Comparison of ENCODE assay signal across 13 mouse cellular contexts in the genomic region with DNA sequence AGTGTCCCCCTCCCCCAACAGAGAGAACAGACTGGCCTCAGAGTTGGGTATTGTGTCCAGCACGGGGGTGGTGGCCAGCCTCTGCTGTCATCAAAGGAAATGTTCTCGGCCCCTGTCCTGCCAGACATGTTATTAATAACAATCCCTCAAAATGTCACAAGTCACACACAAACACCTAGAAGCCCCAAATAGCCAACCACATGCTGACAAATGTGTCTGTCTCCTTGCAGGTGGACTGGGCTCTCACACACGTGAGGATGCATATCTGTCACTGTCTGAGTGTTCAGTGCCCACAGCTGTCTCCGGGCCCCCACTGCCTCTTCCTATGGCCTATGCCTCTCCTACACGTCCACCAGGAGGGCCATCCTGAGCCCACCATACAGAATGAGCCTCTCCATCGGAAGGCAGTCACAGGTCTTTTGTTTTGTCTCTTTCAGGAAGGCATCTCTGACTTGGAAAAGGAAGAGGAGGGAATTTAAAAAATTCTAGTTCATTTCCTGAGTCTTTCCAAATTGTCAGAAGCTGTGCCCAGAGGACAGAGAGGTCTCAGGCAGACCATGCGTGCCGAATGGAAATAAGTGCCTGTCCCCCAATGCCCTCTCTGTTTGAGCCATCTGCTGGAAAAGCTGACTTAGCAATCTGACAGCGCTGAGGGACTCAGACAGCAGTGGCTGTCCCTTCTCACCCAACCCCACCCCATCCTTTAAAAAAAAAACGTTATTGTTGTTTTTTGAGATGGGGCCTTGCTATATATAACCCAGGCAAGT. TPM values are rescaled to one million over a fixed set of nuclear protein-coding genes. Genes with fewer than 3 reads are reported as not detected.
DNase-seq lines count a peak whose midpoint lies in the region; ATAC-seq lines count a peak whose summit lies in the region.
"Had no signal": no experiment of that assay in that cellular context is flagged by ENCODE, and none has a peak within 500 bp of the region (broad histone marks: within the 10 kb centered on the region; RNA-seq: fewer than 3 reads in every experiment).

No protein-coding gene starts in this region.

- no peak overlapping the region for H3K27ac ChIP-seq in liver, embryonic 15.5 days (replicated peaks)
- H3K27ac ChIP-seq in liver, embryonic 12.5 days = no peak overlapping the region
- H3K27ac ChIP-seq in heart, embryonic 10.5 days = 0 out of 2 replicates have a peak overlapping the region, but pooled peaks have one; percentile 64
- H3K27ac ChIP-seq: midbrain, embryonic 12.5 days; neural tube, embryonic 12.5 days had no signal

- H3K4me2 ChIP-seq in liver, embryonic 15.5 days = no peak overlapping the region
- no peak overlapping the region for H3K4me2 ChIP-seq in liver, embryonic 12.5 days
- H3K4me2 ChIP-seq: limb, embryonic 15.5 days; midbrain, embryonic 12.5 days; neural tube, embryonic 12.5 days had no signal

- no peaks in the 10 kb centered on the region for H3K27me3 ChIP-seq in liver, embryonic 15.5 days
- no peaks in the 10 kb centered on the region for H3K27me3 ChIP-seq in liver, embryonic 12.5 days (replicated peaks)
- H3K27me3 ChIP-seq in heart, embryonic 10.5 days (ENCODE audit: insufficient read depth, poor library complexity, severe bottlenecking) = no peaks in the 10 kb centered on the region
- H3K27me3 ChIP-seq: limb, embryonic 15.5 days; neural tube, embryonic 12.5 days had no signal

- 0 out of 2 replicates have a peak, but pooled peaks cover 4% of the 10 kb centered on the region for H3K4me1 ChIP-seq in liver, embryonic 15.5 days (replicated peaks)
- H3K4me1 ChIP-seq in liver, embryonic 12.5 days = peaks cover 13% of the 10 kb centered on the region
- peaks cover 49% of the 10 kb centered on the region for H3K4me1 ChIP-seq in heart, embryonic 10.5 days

- H3K9ac ChIP-seq in liver, embryonic 15.5 days = no peak overlapping the region
- no peak overlapping the region for H3K9ac ChIP-seq in liver, embryonic 12.5 days
- H3K9ac ChIP-seq: limb, embryonic 15.5 days; midbrain, embryonic 12.5 days; neural tube, embryonic 12.5 days had no signal

- DNase-seq in gastrocnemius, postnatal 25 days = peak; percentile 51
- DNase-seq in gastrocnemius, postnatal 10 days = no peak
- DNase-seq in heart, embryonic 10.5 days (ENCODE audit: low spot score) = no peak
- peak; percentile 43 to 81 for DNase-seq in kidney, postnatal 25 days
- DNase-seq: cerebellum, adult 2 months; retina, postnatal 1 day had no signal

- WGBS in liver, embryonic 15.5 days (ENCODE audit: insufficient replicate concordance) = 39% methylated on average over 10 of the region's 10 CpGs
- WGBS in liver, embryonic 12.5 days (ENCODE audit: insufficient replicate concordance) = 46% methylated on average over 10 of the region's 10 CpGs
- WGBS in heart, embryonic 10.5 days = 42% methylated on average over 10 of the region's 10 CpGs

- H3K9me3 ChIP-seq in liver, embryonic 15.5 days (replicated peaks) = no peaks in the 10 kb centered on the region
- no peaks in the 10 kb centered on the region for H3K9me3 ChIP-seq in liver, embryonic 12.5 days (replicated peaks)
- H3K9me3 ChIP-seq in heart, embryonic 10.5 days = no peaks in the 10 kb centered on the region
- H3K9me3 ChIP-seq: limb, embryonic 15.5 days; midbrain, embryonic 12.5 days; neural tube, embryonic 12.5 days had no signal

- no peak overlapping the region for H3K4me3 ChIP-seq in liver, embryonic 15.5 days (replicated peaks)
- no peak overlapping the region for H3K4me3 ChIP-seq in liver, embryonic 12.5 days
- no peak overlapping the region for H3K4me3 ChIP-seq in heart, embryonic 10.5 days
- H3K4me3 ChIP-seq: limb, embryonic 15.5 days; midbrain, embryonic 12.5 days; neural tube, embryonic 12.5 days had no signal

- ATAC-seq in liver, embryonic 15.5 days (ENCODE audit: insufficient read depth) = 0 out of 2 replicates have a peak, but pooled peaks have one; percentile 9
- ATAC-seq in liver, embryonic 12.5 days = no peak
- ATAC-seq in frontal cortex, adult (ENCODE audit: low TSS enrichment) = no peak
- no peak for ATAC-seq in erythroblast, adult 5-6 weeks (replicated peaks; ENCODE audit: low FRiP score, poor library complexity, severe bottlenecking)

- H3K36me3 ChIP-seq in liver, embryonic 15.5 days (replicated peaks) = no peaks in the 10 kb centered on the region
- no peaks in the 10 kb centered on the region for H3K36me3 ChIP-seq in liver, embryonic 12.5 days
- no peaks in the 10 kb centered on the region for H3K36me3 ChIP-seq in heart, embryonic 10.5 days
- H3K36me3 ChIP-seq: limb, embryonic 15.5 days; midbrain, embryonic 12.5 days; neural tube, embryonic 12.5 days had no signal

RNA-seq across cellular contexts. Expression of a gene that starts 30.9 kb away (rescaled TPM):
- 10 to 100 TPM; 84.5 to 86.1 TPM for total RNA-seq in gastrocnemius, postnatal 25 days (2021)
- 100 to 1,000 TPM; 114 to 122 TPM for total RNA-seq in gastrocnemius, postnatal 10 days (2021)
- polyA plus RNA-seq in liver, embryonic 15.5 days (2015; fragmentation: Nextera tagmentation; extraction: Ambion mirVana) = 106 and 116 TPM in 2 replicates
- 219 and 232 TPM in 2 replicates for polyA plus RNA-seq in liver, embryonic 12.5 days (2016; fragmentation: Nextera tagmentation; extraction: Ambion mirVana)
- 276 and 307 TPM in 2 replicates for polyA plus RNA-seq in heart, embryonic 10.5 days (2016; fragmentation: Nextera tagmentation; extraction: Ambion mirVana)
- total RNA-seq in erythroblast, adult 5-6 weeks (2015; ENCODE audit: low replicate concordance) = 14.4 and 15.8 TPM in 2 replicates
- total RNA-seq in erythroblast, adult 5-6 weeks (2017; ENCODE audit: low replicate concordance) = 42.5 and 56.2 TPM in 2 replicates

RNA-seq across cellular contexts. Expression of a gene that starts 56.1 kb away (rescaled TPM):
- 1 to 10 TPM; 3.7 to 4.3 TPM for total RNA-seq in gastrocnemius, postnatal 25 days (2021)
- 1 to 10 TPM; 6.6 to 9.0 TPM for total RNA-seq in gastrocnemius, postnatal 10 days (2021)
- 9.4 and 10.7 TPM in 2 replicates for polyA plus RNA-seq in liver, embryonic 15.5 days (2015; fragmentation: Nextera tagmentation; extraction: Ambion mirVana)
- 22.5 and 24.6 TPM in 2 replicates for polyA plus RNA-seq in liver, embryonic 12.5 days (2016; fragmentation: Nextera tagmentation; extraction: Ambion mirVana)
- 14.0 and 25.0 TPM in 2 replicates for polyA plus RNA-seq in heart, embryonic 10.5 days (2016; fragmentation: Nextera tagmentation; extraction: Ambion mirVana)
- 5.2 and 10.6 TPM in 2 replicates for total RNA-seq in erythroblast, adult 5-6 weeks (2015; ENCODE audit: low replicate concordance)
- total RNA-seq in erythroblast, adult 5-6 weeks (2017; ENCODE audit: low replicate concordance) = 3.8 and 5.7 TPM in 2 replicates

Comparison
In these comparisons a context has a peak if more than half of its experiments do, and no peak if none do; other contexts are left out.
1. DNase-seq: peak in gastrocnemius, postnatal 25 days (single experiment) and kidney, postnatal 25 days (2 of 2); none in gastrocnemius, postnatal 10 days (single experiment) and heart, embryonic 10.5 days (single experiment).